Mouse (Mus musculus) CD8-positive naive resting alpha-beta T cell, adult 2 months (primary cell): ENCODE data around the gene Gng2.

ENCODE experiments used
- DNase-seq, 2 experiments: peaks; one replicate each; pipeline ENCODE4 v3.0.0; 2022; ENCODE audit warnings: low read depth in 2 of 2, low spot score in 2 of 2

Gng2 gene

DNA sequence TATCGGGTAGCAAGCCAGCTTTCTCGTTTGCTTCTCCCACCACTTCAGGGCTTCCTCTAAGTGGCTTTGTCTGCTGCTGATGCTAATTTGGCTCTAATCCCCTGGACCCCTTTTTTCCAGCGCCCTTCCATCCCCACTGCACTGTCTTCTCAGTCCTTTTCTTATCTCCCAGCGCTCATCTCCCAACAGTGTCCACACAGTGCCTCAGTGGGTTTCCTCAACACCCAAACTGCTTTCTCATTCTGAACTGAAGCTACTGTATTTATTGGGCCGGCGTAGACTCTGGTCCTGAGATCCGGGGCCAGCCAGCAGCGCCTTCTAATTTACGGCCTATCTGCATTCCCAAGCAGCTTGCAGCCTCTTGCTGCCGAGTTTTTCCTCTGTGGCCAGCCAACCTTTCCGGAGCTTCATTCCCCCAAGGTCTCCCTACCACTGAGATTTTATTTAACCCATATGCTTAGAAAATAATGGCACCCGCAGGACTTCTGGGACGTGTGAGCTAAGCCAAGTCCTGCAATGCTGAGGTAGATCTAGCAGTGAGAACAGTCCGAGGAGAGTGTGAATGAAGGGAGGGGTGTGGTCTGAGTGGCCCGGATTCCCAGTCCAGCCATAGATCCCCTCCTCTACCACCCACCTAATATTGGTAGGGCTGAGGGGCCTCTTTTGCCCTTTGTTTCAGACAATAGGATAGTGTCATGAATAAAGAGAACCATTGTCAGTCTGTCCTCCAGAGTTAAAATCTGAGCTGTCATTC is at the start of gene Gng2:
TSS of gene Gng2 (minus strand) at position 357 of the 754 bp plus-strand sequence.
- DNase-seq = no peak

DNA sequence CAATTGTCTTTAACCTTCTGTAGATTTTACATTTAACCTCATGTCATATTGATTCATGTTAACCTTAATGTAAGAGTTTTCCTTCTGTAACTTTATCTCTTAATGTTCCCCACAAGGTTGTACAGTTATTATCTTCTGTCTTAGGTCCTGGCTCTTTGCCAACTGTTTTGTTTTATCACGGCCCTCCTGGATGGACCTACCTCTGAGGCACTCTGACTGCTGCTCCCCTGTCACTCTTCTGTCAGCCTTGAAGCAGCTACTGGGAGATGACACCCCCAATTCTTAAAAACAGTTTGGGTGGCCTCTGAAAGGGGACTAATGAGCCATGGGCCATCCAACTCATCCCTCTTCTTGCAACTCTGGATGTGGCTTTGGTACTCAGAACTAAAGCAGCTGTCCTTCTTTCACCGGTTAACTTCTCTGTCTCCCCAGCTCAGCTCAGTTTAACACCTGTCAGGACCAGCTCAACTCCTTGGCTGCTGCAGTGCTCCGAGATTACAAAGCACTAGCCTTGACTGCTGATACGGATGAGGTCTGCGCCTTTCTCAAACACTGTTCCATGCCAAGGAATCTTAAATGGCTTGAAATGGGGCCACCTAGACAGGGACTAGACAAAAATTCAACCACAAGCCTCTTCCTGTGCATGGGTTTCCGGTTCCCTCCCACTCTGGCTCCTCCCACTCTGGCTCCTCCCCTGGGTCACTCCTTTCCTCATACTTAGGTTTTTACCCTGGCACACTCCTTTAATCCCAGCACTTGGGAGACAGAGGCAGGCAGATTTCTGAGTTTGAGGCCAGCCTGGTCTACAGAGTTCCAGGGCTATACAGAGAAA is 47.7 kb upstream of the Gng2 start:
- peak; percentile 38 to 74 for DNase-seq

DNA sequence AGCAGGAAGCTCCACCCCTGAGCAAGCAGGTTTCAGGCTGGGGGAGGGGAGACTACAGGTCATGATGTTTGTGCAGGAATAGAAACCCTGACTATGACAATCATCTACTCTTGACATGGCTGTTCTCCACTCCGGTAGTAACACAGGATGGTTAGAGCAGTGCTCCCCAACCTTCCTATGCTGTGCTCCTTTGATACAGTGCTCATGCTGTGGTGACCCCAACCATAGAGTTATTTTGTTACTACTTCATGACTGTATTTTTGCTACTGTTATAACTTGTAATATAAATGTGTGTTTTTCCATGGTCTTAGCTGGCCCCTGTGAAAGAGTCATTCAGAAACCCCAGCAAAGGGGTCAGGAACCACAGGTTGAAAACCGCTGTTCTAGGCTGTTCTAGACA is 46.5 kb upstream of the Gng2 start:
- no peak for DNase-seq

DNA sequence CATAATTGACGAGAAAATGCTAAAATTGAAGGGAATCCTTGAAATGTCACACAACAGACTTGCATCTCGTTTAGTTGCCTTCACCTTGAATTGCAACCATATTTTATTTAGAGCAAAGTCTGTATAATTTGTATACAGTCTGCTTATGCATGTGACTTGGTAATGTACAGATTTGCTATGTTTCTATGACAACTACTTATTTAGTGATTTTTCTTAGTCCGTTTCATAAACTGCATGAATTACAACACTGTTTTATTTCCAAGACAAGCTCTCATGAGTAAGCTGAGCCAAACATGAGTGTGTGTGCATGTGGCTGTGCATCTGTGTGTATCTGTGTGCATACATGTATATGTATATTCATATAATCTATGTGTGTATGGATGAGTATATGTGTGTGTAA is 42.1 kb upstream of the Gng2 start:
- DNase-seq = no peak

DNA sequence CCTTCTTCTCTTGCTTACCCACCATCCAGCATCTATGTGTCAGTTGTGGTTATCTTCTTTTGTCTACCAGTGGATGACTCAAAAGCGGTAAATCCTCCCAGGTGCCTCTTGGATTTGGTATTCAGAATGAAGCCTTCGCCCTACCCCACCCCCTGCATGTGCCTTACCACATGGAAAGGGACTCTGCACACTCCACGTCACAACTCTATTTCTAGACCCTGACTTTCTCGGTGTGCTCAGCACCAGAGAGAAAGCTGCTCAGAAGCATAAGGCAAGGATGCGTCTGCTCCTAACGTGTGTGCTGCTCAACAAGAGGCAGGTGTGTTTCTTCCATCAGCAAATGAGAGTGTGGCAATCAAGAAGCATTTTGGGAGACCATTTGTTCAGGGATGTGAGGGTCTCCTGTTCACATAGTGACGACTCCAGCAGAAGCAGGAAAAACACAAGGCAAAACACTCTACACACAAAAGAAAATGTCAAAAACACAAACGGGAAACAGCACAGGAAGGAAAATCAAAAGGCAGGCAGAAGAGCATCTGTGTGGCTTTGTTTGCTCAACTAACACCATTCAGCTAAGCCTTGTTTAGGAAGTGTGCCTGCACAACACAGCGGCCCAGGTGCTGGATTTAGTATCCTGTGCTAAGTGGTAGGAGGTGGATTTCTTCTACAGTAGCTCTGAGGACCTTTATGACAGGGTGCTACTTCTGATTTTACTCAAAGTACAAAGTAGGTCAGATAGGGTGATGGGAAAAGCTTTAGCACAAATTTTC is 35.3 kb upstream of the Gng2 start:
- DNase-seq = no peak

DNA sequence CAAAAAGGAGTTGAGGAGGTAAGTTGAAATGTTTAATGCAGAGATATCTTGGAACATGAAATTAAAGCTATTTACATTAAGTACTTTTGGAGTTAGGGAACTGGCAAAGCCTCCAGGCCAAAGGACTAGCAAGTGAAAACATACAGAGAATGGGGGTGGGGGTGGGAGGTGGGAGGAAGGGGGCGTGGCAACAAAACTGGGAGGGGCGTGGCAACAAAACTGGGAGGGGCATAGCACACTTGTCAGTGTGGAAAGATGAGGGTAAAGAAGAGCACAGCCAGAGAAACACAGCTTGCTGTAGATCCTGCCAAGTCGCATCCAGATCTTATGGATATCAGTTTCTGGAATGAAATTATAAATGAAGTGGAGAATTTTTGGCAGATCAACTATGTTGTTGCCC is 30.0 kb upstream of the Gng2 start:
- no peak for DNase-seq

DNA sequence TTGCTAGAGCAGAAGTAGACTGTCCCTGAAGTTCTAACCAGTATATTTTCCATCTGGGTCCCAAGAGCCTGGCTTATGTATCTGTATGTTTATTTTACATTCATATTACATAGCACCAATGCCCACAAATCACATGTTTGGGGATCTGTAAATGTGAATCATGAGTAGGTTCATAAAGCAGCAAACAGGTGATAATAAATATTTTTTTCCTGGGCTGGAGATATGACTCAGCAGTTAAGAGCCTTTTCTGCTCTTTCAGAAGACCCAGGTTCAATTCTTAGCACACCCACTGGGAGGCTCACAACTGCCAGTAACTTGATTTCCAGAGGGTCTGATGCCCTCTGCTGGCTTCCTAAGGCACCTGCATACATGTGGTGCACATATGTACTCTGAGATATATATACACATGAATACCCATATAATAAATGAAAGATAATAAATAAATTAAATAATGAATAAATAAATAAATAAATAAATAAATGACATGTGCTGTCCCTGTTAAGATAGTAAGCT is 27.4 kb upstream of the Gng2 start:
- DNase-seq = no peak

DNA sequence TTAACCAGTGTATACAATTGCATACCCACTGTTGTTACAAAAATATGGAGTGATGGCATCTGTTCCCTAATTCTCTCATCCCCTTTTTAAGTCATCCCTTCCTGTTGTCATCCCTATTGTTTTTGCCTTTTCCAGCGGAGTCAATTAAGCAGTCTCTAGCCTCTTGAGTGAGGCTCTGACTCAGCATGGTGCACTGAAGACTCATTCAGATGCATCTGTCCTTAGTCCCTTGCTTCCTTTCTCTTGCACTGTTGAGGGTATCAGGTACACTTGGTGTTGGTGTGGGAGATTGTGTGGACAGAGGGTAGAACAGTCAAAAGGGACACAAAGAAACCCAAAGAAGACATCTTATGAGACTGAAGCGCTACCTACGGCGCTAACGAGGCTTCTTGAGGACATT is 19.4 kb upstream of the Gng2 start:
- DNase-seq = no peak

DNA sequence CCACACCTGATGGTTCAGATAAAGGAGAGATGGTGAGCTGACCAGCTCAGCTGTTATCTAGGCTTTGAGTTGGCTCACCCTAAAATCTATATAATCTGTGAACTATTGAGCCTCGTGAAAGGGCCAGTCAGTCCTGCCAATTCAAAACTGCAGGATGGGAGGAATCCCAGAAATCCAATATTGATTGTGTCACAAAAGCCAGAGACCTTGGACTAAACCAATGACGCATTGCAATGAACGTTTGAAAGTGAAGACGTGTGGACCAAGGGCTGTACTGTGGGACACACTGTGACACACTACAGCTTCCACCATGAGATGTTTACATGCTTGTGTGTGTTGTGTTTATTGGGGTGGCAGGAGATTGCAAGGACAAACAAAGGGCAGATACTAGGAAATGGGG is 18.5 kb upstream of the Gng2 start:
- DNase-seq = no peak

DNA sequence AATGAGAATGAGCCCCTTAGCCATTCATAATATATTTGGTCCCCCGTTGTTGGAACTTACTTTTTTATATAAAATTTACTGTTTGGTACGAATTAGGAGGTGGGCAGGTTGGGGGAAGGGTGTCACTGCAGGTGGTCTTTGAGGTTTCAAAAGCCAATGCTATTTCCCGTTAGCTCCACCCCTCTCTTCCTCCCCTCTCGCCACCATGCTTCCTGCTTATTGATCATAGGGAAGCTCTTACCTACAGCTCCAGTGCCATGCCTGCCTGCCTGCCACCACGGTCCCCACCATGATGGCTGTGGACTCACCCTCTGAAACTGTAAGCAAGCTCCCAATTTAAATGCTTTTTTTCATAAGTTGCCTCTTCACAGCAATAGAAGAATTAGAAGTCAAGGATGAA is 16.6 kb upstream of the Gng2 start:
- DNase-seq = no peak

DNA sequence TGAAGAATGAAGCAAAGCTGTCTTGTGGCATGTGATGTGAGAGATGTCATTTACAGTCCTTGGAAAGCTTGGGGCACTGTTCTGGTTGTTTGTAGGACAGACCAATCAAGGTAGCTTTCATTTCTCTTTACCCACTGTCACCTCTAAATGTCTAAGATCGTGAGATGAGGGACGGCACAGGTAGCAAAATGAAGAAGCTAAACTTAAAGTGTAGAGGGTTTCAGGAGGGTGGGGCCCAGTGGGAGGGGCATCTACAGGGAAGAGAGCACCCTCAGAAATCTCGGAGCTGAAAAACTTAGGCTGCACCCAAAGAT is 16.1 kb upstream of the Gng2 start:
- DNase-seq = no peak

DNA sequence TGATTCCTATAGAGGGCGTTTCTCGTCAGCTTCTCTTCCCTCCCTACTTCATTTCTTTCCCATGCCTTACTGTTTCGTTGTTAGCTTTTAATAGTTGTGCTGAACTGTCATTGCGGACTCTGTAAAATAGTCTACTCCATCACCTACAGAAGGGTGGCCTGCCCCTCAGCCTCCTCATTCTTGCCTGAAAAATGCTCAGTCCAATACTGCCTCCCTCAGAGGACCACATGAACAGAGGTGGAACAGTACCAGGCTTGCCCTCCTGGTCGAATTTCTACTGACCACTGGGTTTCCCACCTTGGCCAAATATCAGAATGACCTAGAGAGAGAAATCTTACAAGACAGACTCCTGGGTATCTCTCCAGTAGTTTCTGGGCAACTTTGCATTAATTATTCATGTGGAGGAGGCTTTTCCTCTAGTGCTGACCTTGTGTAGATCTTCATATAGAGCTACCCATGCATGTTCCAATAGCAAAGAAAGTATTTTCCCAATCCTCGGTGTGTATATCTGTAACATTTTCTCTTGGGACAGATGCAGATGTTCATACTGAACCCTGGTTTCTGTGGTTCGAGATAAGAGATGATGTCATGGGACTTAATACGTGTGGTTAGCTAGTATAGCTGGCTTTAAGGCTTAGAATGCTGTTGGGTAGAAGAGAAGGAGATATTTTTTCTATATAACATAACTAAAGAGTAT is 15.6 kb upstream of the Gng2 start:
- DNase-seq = no peak

DNA sequence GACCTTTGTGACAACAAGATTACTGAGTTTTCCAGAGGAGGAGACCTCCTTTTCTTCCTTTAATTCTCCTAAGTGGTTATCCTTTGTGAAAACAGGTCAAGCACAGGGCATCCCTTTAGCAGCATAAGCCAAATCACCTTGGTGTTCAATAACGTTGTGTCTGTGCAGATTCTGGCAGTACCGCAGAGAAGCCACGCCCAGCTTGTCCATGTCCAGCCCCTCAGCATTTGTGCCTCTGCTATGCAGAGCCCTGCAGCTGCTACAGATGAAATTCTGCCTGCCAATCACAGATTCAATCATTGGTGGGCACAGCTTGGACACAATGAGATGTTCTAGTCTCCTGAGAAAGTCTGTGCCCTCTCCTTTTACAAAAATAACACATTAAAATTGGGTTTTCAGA is 14.4 kb upstream of the Gng2 start:
- no peak for DNase-seq

DNA sequence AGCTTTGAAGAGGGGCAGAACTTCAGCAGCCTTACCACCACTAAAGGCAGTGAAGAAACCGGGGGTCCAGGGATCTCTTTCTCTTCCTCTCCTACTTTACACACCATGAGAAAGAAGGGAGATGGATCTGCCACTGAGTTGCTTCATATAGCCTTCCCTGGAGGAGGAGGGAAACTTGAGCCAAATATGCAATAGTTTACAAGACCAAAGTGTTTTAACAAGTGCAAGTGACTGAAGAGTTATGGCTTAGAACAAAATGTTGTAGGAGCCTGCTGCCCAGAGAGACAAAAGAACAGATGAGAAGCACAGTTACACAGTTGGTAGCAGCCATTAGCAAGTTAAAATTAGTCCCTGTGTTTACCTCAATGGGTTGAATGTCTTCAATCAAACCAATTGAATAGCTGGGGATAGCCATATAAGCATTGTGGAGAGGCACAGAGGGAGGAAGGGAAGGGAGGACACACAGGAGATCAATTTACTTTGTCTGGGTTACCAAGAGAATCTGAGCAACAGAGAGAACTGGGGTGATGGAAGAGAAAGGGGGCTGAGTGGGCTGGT is 13.1 kb upstream of the Gng2 start:
- no peak for DNase-seq

DNA sequence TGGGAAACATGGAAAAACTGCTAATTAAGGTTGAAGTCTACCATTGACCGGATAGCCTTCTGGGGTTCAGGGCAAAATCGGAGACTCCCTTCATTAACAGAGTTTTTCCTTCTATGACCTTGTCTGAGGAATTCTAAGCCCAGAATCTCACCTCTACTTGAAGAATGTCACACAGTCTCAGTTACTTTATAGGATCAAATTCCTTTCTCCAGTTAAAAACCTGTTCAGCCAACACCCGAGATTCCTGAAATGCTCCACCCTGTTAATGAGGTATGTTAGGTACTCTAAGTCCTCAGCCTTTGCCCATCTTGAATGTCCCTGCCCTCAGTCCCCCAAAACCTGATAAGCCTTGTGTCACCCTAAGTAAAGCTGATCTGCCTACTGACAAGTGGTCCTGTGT is 11.0 kb upstream of the Gng2 start:
- DNase-seq = no peak

DNA sequence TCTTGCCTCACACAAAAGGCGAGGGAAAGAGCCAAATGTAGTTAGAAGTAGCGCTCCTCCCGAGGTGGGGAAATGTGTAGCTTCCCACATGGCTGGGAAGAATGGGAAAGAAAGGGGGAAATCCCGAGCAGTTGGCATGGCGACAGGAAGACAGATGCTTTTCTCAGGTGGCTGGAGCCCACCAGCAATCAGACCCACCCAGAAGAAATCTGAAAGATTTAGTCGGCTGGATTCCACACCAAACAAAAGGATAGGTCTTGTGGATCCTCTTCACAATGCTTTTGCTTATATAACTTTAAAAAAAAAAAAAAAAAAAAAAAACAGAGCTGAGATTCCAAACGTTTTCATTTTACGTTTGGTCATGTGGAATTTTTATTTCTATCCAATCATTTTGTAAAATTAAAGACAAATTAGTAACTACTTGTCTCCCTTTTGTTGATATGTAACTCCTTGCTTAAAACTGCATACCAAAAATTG is 10.0 kb upstream of the Gng2 start:
- no peak for DNase-seq

DNA sequence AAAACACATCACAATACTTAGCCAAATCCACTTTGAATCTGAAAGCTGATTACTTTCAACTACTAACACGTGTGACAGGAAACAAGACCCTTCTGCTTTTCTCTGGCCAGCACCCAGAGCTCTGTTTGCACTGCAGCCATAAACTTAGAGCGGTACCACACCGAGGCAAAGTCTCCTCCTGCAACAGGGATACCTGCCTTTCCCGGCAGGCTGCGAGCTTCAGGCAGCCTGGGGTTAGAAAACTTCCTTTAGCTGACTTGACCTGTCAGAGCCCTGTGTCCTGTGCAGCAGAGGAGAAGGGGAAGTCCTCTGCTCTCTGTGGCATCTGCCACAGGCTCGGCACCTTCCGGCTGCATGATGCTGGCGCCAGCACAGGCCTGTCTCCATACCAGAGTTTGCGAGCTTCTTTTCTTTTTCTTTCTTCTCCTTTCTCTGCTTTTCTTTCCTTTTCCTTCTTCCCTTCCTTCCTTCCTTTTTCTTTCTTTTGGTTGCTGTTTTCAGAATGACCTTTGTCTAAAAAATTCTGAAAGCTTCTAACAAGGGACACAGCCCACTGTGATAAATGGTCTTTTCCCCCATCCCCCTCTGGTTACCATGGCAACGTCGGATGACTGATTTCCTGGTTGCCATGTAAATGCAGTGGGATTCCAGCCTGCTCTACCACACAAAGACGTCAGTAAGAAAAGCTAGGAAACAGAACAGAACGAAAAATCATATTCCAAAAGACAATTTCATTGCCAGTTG is 9.4 kb upstream of the Gng2 start:
- DNase-seq = peak; percentile 37 to 42

DNA sequence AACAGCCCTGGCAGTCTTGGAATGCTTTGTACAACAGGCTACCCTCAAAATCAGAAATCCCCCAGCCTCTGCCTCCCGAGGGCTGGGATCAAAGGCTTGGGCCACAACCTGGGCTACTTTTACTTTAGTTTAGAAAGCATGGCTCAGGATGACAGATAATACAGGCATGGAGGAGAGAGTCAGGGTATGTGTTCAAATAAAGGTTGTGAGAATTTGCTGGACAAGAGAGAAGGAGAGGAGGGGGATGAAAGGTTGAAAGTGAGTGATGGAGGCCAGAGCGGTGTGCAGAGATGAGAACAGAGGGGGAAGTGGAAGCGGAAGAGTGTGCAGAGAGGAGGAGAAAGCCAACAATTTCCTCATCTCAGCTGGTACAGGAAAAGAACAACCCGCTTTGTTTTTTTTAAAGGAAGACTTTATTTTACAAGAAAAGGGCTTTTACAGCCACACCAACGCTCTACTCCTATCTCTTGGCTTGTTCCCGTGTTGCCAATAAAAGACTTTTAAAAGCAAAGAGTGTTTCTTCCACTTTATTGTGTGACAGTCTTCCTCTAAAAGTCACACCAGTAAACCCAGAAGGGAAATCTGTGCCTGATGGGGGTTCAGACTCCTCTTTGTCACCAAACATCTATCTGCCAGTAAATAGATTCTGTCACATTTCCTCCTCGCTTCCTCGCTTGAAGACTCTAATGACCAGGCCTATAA is 8.6 kb upstream of the Gng2 start:
- DNase-seq = no peak

DNA sequence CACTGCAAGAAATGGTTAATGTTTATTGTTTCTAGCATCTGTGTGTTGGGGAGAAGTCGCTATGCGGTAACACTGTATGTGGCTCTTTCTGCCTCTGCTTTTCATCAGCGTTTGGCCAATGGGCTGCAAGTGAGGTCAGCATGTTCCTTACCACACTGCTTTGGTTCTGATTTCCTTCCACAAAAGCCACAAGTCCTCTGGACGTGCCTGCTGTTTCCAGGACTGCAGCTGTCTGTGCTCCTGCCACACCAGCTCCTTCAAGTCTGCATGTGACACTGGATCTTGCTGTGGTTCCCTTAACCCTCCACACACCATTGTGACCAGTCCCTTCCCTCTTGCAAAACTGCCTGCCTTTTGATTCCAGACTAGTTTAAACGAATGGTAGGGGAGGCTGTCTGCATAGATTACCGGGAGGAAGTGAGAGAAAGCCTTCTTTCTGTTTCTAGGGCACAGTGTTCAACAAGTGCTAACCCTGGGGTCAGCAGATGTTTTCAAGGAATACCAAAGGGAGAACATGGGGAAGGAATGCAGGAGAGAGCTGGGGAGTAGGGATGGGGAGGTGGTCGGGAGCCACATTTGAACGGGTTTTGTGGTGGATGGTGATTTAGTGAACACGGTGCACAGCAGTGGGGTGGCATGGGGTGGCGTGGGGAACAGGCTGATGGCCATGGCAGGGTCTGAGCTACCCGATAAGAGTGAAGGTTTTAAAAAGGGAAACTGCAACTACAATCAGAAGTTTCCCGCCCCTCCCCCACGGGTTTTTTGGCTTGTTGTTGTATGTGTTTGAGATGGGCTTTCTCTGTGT is 7.9 kb upstream of the Gng2 start:
- DNase-seq = peak; percentile 42 to 58
